Mouse (Mus musculus) heart, embryonic 10.5 days (tissue): Measurements from ENCODE around the gene Atp2b1. TPM values are rescaled to one million over a fixed set of nuclear protein-coding genes. Genes with fewer than 3 reads are reported as not detected.
A peak's percentile ranks its signal among the peaks of the same experiment; 100 is the strongest.

Experiments used
- DNase-seq: peaks from one replicate; pipeline ENCODE4 v3.0.0-alpha.2; 2017; ENCODE audit warnings: low spot score
- H3K27ac ChIP-seq: fragments of 300-500 bp; sonication (generic); 2 replicates; pipeline ENCODE4 v1.5.1; 2016; ENCODE audit warnings: mild to moderate bottlenecking
- H3K27me3 ChIP-seq: fragments of 300-500 bp; sonication (generic); 2 replicates; pipeline ENCODE4 v1.6.1; 2016; ENCODE audit warnings: mild to moderate bottlenecking; ENCODE audit not compliant: poor library complexity, insufficient read depth, severe bottlenecking
- H3K36me3 ChIP-seq: fragments of 300-500 bp; sonication (generic); 2 replicates; pipeline ENCODE4 v1.6.1; 2016; ENCODE audit warnings: mild to moderate bottlenecking, moderate library complexity
- H3K4me1 ChIP-seq: fragments of 300-500 bp; sonication (generic); 2 replicates; pipeline ENCODE4 v1.6.1; 2016; ENCODE audit warnings: mild to moderate bottlenecking
- H3K4me3 ChIP-seq: fragments of 300-500 bp; sonication (generic); 2 replicates; pipeline ENCODE4 v1.5.1; 2016; ENCODE audit warnings: mild to moderate bottlenecking, moderate library complexity
- H3K9me3 ChIP-seq: fragments of 300-500 bp; sonication (generic); 2 replicates; pipeline ENCODE4 v1.6.1; 2016; ENCODE audit warnings: mild to moderate bottlenecking, moderate library complexity
- WGBS: fragments of 180-500 bp; shearing (Covaris S2); methylation state at CpG from one replicate; pipeline ENCODE4 v1.1.7; 2016; 5-methylcytosine and 5-hydroxymethylcytosine counted together
- polyA plus RNA-seq: library from polyadenylated mRNA; unstranded; fragments of >200 nt; fragmentation: Nextera tagmentation; extraction: Ambion mirVana; gene quantifications from 2 replicates; pipeline ENCODE4 v1.2.1, GENCODE M21; 2016

Gene Atp2b1
- polyA plus RNA-seq, 1 experiment from 2014 or later, result 129 TPM

DNA sequence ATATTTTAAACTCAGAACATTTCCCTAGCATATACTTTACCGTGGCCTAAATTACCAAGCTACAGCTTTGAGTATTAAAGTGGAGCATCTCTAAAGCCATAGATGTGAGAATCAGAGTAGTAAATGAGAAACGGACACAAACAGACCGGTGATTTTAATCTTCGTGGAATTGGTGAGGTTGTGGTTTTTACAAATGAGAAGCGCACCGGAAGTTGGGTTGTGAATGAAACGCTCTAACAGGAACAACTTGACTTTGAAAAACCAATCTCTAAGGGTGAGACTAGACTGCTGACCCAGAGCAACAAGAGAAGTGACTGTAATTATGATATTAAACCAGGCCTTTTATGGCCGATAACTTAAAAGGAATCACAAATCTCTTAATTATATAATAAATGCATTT lies 16.7 kb upstream of the Atp2b1 start:
- Histone ChIP-seq H3K9me3 (no peaks in the 10 kb centered on the region), H3K36me3 (no peaks in the 10 kb centered on the region), H3K4me1 (no peaks in the 10 kb centered on the region), H3K27ac (no peak overlapping the region), H3K27me3 (no peaks in the 10 kb centered on the region), H3K4me3 (no peak overlapping the region)
- DNase-seq, result no peak
- 92% methylated on average over 8 of the region's 8 CpGs for WGBS

DNA sequence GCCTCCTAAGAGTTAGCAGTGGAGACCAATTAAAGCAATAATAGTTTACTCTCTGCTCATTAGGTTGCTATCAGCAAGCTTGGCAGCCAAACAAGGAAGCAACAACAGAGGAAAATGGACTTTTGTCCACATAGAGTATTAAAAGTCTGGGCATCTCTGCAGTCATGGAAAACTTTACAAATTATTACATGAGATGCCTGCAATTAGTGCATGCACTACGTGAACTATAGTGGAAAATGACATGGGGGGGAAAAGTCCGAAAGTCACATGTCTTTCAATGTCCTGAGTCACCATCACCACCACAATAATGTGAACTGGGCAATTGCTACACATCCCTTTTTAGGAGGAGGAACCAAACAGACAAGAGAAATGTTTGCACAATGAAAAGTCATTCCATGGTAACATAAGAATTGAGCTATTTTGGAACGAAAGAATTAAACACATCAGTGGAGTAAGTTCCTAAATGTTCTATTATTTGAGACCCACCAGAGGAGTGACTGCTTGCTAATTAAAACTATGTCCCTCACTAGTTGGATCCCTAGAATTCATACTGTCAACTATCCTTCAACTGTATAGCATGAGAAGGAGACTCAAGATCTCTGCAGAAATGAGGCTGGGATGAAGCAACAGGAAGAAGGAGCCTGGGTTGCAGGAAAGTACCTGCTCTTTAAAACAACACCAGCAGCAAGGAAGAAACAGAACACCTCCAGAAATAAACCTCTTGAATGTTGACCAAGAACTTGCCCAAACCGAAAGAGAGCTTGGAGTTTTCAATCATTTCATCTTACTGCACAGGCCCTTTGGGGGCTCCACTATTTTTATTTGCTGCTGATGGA lies 16.1 kb upstream of the Atp2b1 start:
- DNase-seq, result no peak
- Histone ChIP-seq H3K36me3 (no peaks in the 10 kb centered on the region), H3K4me3 (no peak overlapping the region), H3K9me3 (no peaks in the 10 kb centered on the region), H3K27me3 (no peaks in the 10 kb centered on the region), H3K4me1 (no peaks in the 10 kb centered on the region), H3K27ac (no peak overlapping the region)
- WGBS, result 85% methylated on average over 4 of the region's 4 CpGs

DNA sequence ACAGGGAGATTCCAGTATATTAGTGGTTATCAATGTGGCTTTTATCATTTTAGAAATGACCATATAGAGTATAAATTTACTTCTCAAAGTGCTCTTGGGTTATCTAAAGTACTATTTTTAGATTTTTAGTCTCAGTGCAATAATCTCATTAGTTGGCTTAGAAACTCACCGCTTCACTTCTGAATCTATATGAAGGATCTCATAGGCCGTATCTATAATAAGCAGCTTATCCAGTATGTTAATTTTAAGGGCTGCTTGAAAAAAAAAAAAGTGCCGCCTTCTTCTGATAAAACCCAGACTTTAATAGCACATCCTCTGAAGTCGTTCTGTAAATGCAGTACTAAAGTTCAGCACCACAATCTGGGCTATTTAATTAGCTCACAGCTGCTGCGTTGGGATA lies 12.7 kb upstream of the Atp2b1 start:
- no peaks in the 10 kb centered on the region for H3K9me3 ChIP-seq
- no peak overlapping the region for H3K4me3 ChIP-seq
- DNase-seq, result no peak
- H3K36me3 ChIP-seq, result no peaks in the 10 kb centered on the region
- H3K4me1 ChIP-seq, result peaks cover 5% of the 10 kb centered on the region; the same call in 1 of the 2 replicates
- no peaks in the 10 kb centered on the region for H3K27me3 ChIP-seq
- H3K27ac ChIP-seq, result no peak overlapping the region
- WGBS, result 63% methylated on average over 5 of the region's 5 CpGs

DNA sequence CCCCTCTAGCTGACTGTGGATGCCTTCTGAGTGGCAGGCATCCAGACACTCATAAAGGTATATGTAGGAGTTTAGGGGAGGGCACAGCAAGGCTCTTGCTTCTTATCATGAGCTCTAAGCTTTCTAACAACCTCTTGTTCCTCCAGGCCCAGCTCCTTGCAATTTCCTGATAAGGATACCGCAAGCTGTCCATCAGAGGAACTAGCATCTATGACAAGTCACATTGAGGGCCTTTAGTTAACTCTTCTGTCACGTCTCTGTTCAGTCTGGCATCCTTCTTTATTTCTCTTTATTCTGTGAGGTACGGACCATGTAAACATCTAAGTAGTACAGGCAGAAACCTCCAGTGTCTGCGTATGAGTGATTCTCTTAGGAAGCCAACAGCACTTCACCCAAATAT lies 8.2 kb upstream of the Atp2b1 start:
- H3K9me3 ChIP-seq, result no peaks in the 10 kb centered on the region
- H3K4me3 ChIP-seq, result no peak overlapping the region
- WGBS, result 37% methylated on average over 4 of the region's 4 CpGs
- peak overlapping the region; percentile 62; the same call in 1 of the 2 replicates for H3K27ac ChIP-seq
- peaks cover 5% of the 10 kb centered on the region; the same call in 1 of the 2 replicates for H3K4me1 ChIP-seq
- no peaks in the 10 kb centered on the region for H3K27me3 ChIP-seq
- no peaks in the 10 kb centered on the region for H3K36me3 ChIP-seq
- peak; percentile 77 for DNase-seq

DNA sequence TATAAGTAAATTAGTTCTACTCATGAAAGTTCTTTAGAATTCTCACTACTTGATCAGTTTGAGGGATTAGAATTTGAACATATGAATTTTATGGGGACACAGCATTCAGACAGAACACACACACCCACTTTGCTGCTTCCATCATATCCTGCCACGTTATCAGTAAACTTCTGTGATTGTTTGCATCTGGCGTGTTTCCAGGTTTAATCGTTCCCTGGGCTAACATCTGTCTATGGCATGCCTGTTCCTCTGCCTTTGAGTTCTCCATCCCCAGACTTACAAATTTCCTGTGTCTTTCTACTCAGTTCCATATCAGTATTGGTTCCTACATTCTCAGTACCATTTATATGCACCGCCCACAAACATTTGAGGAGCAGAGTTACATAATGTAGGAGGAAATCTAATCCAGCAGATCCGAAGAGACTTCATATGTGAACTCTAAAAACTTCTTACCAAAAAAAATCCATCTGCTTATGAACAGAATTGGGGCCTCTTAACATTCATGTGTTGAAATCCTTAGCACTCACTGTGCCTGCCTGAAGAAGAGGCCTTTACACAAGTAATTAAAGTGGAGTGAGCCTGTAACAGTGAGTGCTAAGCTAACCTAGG lies 7.2 kb upstream of the Atp2b1 start:
- 56% methylated on average over 5 of the region's 5 CpGs for WGBS
- no peaks in the 10 kb centered on the region for H3K36me3 ChIP-seq
- H3K4me3 ChIP-seq, result no peak overlapping the region
- no peak overlapping the region for H3K27ac ChIP-seq
- DNase-seq, result no peak
- H3K9me3 ChIP-seq, result no peaks in the 10 kb centered on the region
- H3K27me3 ChIP-seq, result no peaks in the 10 kb centered on the region
- H3K4me1 ChIP-seq, result peaks cover 5% of the 10 kb centered on the region; the same call in 1 of the 2 replicates

DNA sequence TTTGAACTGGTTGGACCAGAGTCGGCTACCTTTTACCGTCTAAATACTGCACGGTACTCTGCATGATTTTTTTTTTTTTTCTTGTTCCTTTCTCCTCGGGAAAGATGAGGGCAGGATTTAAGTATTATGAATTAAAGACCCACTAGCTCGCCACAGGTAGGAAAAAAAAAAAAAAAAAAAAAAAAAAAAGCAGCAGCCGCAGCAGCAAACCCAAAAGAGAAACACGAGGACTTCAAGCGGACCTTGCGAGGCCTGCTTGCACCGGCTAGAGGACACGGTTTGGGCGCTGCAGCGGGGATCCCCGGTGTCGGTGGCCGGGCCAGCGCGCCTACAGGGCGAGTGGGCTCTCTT lies 621 bp upstream of the Atp2b1 start:
- H3K36me3 ChIP-seq, result no peaks in the 10 kb centered on the region
- WGBS, result under 1% methylated on average over 19 of the region's 19 CpGs

DNA sequence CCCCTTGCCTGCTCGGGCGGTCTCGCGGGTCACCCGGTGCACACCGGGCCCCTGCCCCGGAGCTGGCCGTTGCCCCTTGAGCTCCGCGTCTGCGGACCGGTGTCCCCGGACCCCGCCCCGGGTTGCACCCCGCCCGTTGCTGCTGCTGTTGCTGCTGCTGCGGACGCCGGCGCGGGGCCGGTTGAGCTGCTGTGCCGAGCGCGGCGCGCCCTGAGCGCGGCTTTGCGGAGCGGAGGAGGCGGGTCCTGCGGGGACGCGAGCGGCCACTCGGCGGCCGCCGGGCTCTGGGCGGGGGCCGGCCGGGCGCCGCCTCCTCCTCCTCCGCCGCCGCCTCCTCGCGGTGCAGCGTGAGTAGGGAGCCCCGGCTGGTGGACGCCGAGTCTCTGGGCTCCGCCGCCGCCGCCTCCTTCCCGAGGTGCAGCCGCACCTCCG lies 620 bp downstream of the Atp2b1 start:
- Histone ChIP-seq H3K4me3 (peak overlapping the region; percentile 98), H3K27ac (peak overlapping the region; percentile 99), H3K9me3 (no peaks in the 10 kb centered on the region), H3K36me3 (no peaks in the 10 kb centered on the region), H3K27me3 (no peaks in the 10 kb centered on the region), H3K4me1 (peaks cover 10% of the 10 kb centered on the region)
- DNase-seq, result peak; percentile 88
- 1% methylated on average over 42 of the region's 62 CpGs for WGBS

More for the DNA sequence above, 621 bp upstream of the Atp2b1 start:
- no peaks in the 10 kb centered on the region for H3K9me3 ChIP-seq
- peaks cover 5% of the 10 kb centered on the region; the same call in 1 of the 2 replicates for H3K4me1 ChIP-seq
- H3K27me3 ChIP-seq, result no peaks in the 10 kb centered on the region
- peak overlapping the region; percentile 98 for H3K4me3 ChIP-seq
- DNase-seq, result no peak
- peak overlapping the region; percentile 99 for H3K27ac ChIP-seq

DNA sequence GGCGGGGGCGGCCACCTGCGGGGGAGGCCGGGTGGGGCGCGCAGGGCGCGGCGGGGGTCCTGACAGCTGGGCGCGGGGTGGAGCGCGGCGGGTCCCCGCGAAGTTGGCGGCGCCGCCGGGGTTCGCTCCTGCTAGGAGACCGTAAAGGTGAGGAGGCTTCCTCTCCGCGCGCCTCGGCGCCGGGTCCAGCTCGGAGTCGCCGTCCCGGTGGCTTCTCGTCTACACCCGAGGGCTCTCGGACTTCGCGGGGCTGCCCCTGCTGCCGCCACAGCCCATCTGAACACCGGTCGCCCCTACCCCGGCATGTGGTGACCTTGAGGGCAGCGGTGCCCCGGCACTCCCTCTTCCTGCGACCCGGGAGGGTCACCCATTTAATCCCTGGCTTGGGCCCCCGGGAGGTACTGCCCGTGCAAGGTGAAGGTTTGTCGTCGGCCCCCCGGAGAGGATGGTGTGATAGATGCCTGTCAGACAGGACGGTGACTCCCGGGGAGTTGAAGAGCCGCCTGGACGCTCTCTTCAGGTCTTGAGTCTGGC lies 1.3 kb downstream of the Atp2b1 start:
- Histone ChIP-seq H3K36me3 (no peaks in the 10 kb centered on the region), H3K9me3 (no peaks in the 10 kb centered on the region), H3K4me1 (peaks cover 10% of the 10 kb centered on the region), H3K27me3 (no peaks in the 10 kb centered on the region), H3K4me3 (peak overlapping the region; percentile 98), H3K27ac (peak overlapping the region; percentile 99)
- DNase-seq, result peak; percentile 85
- under 1% methylated on average over 51 of the region's 54 CpGs for WGBS

DNA sequence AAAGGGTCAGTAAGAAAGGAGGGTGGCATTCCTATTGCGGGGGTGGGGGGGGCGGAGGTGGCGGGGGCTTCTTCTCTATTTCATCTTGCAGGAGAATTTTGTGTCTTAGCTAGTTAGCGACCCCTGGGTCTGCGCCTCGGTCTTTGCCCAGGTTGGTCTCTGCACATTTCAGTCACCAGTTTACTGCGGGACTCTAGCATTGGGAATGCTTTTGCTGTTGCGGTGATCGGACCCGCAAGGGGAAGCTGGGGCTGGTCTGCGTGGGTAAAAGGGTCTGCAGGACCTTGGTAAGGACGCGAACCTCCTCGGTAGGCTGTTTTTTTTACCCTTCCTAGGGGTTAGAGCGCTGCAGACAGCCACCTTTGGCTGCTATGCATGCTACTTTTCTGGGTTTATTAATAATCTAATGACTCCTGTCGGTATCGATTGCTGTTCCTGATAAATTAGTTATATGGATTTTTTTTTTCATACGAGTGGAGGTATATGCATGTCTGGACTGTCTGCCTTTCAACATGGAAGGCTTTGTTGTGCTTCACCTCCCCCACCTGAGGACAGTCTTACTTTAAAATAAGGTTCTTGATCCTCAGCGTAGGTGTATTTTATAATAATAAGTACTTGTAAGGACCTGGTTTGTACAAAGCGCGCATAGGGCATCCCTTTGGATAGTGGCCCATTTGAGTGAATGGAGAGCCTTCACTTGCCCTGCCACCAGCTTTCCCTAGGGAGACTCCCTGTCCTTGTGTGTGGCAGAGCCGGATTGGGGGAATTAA lies 2.0 kb downstream of the Atp2b1 start:
- 8% methylated on average over 22 of the region's 22 CpGs for WGBS
- DNase-seq, result no peak
- H3K27me3 ChIP-seq, result no peaks in the 10 kb centered on the region
- peak overlapping the region; percentile 98 for H3K4me3 ChIP-seq
- no peaks in the 10 kb centered on the region for H3K36me3 ChIP-seq
- peaks cover 10% of the 10 kb centered on the region for H3K4me1 ChIP-seq
- H3K27ac ChIP-seq, result peak overlapping the region; percentile 99
- H3K9me3 ChIP-seq, result no peaks in the 10 kb centered on the region

DNA sequence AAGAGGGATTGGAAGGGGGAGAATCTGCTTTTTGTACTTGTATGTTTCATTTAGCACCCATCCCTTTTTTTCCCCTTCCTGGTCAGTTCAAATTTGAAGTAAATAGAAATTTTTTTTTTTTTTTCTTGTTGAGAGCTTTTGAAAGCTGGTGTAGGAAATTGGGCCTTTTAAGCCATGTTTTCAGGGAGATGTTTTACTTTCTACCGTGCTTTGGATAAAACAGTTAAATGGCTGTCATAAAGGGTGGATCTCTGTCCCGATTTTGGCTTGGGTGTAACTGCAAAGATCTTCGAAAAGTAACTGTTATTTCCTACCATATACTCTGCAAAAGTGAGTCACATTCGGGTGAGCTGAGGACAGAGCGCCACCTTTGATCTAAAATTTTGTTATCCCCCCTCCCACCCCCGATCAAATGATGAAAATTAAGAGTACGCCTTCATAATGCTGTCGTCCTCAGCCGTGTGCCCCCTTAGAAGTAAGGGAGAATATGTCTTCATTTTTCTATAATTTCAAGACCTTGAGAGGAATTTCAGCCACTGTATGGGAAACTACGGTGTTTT lies 2.7 kb downstream of the Atp2b1 start:
- H3K36me3 ChIP-seq, result no peaks in the 10 kb centered on the region
- peaks cover 10% of the 10 kb centered on the region for H3K4me1 ChIP-seq
- no peaks in the 10 kb centered on the region for H3K27me3 ChIP-seq
- no peaks in the 10 kb centered on the region for H3K9me3 ChIP-seq
- peak overlapping the region; percentile 98 for H3K4me3 ChIP-seq
- peak overlapping the region; percentile 99; the same call in 1 of the 2 replicates for H3K27ac ChIP-seq
- no peak for DNase-seq
- 69% methylated on average over 10 of the region's 10 CpGs for WGBS

DNA sequence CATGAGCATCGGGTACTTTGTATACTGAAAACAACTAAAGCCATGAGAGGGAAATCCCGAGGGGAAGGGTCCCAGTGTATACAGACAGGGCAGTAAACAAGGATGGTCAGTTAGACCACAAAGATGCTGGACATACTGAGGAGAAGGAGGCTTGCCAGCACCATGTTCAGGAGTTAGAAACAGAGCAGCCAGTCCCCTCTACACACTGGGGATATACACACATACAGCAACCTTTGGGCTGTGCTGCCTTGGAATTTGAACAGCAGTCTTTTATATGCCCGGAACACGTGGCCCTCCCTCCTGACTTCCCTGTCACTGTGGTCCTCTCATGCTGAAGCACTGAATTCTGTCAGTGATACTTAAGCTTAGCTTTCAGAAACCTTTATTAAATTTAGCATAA lies 10.9 kb downstream of the Atp2b1 start:
- H3K27me3 ChIP-seq, result no peaks in the 10 kb centered on the region
- peaks cover 33% of the 10 kb centered on the region for H3K4me1 ChIP-seq
- H3K36me3 ChIP-seq, result no peaks in the 10 kb centered on the region
- H3K9me3 ChIP-seq, result no peaks in the 10 kb centered on the region
- DNase-seq, result no peak
- no peak overlapping the region for H3K27ac ChIP-seq
- 77% methylated on average over 4 of the region's 4 CpGs for WGBS
- H3K4me3 ChIP-seq, result no peak overlapping the region

DNA sequence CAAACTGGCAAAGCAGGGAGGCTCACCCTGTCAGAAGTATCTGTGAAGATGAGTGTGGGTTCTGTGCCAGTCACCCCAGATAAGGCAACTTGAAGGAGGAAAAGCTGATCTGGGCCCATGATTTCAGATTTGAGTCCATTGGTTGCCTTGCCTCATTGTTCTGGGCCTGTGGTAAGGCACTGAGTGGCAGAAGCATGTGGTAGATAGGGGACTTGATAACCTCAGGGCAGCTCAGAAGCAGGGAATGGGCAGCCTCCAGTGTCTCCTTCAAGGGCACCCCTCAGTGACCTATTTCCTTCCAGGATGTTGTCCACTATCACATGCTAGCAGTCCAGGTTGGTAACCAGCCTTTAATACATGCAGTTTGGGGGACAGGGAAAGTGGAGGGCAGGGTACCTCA lies 12.8 kb downstream of the Atp2b1 start:
- Histone ChIP-seq H3K4me3 (no peak overlapping the region), H3K27me3 (no peaks in the 10 kb centered on the region), H3K4me1 (peaks cover 38% of the 10 kb centered on the region), H3K27ac (no peak overlapping the region), H3K36me3 (no peaks in the 10 kb centered on the region), H3K9me3 (no peaks in the 10 kb centered on the region)
- no peak for DNase-seq
